Mouse (Mus musculus) CH12.LX (cell line): ENCODE results near the gene Ttc25. TPM values are rescaled to one million over a fixed set of nuclear protein-coding genes. Genes with fewer than 3 reads are reported as not detected.

ENCODE experiments used
- DNase-seq: peaks from one replicate; pipeline ENCODE4 v3.0.0-alpha.2; 2013; ENCODE audit errors: extremely low read depth
- H3K27ac ChIP-seq: 2 replicates; pipeline ENCODE4 v1.5.1; 2012; ENCODE audit warnings: low read depth, mild to moderate bottlenecking, control low read depth, moderate library complexity; ENCODE audit not compliant: insufficient read depth
- H3K27me3 ChIP-seq: replicated peaks from 2 replicates; pipeline ENCODE3; 2012; ENCODE audit warnings: inconsistent platforms
- H3K36me3 ChIP-seq, 2 experiments: replicated peaks in 1 of 2; 2 replicates each; pipeline versions ENCODE3 to v1.6.1; 2012; ENCODE audit warnings: inconsistent platforms in 1 of 2, low read length in 1 of 2, mild to moderate bottlenecking in 1 of 2, mixed read lengths in 1 of 2, moderate library complexity in 1 of 2; ENCODE audit not compliant: control insufficient read depth in 1 of 2, insufficient read depth in 1 of 2
- H3K4me1 ChIP-seq, 2 experiments: 2 replicates each; pipeline ENCODE4 v1.6.1; 2012; ENCODE audit warnings: inconsistent platforms in 1 of 2, moderate library complexity in 1 of 2; ENCODE audit not compliant: insufficient read depth in 2 of 2, control insufficient read depth in 1 of 2
- H3K4me2 ChIP-seq: 2 replicates; pipeline ENCODE4 v1.6.1; 2012; ENCODE audit warnings: low read depth, mild to moderate bottlenecking, control low read depth; ENCODE audit not compliant: poor library complexity, insufficient read depth, severe bottlenecking
- H3K4me3 ChIP-seq, 3 experiments: fragments of 150-350 bp in 1 of 3; sonication (generic) in 1 of 3; replicated peaks in 1 of 3; 2 replicates each; pipeline versions ENCODE3 to v1.5.1; 2011 to 2012; ENCODE audit warnings: low read depth in 2 of 3, low read length in 2 of 3, mild to moderate bottlenecking in 2 of 3, moderate library complexity in 2 of 3, control low read depth in 1 of 3, improper control_type of control experiment in 1 of 3, inconsistent platforms in 1 of 3, mixed read lengths in 1 of 3; ENCODE audit not compliant: poor library complexity in 1 of 3
- H3K79me2 ChIP-seq: replicated peaks from 2 replicates; pipeline ENCODE4 v1.6.1; 2012; ENCODE audit warnings: mild to moderate bottlenecking, moderate library complexity; ENCODE audit not compliant: control insufficient read depth, poor library complexity, insufficient read depth, severe bottlenecking; ENCODE audit errors: extremely low read depth
- H3K9ac ChIP-seq: 2 replicates; pipeline ENCODE4 v1.6.1; 2012; ENCODE audit warnings: low read depth, mild to moderate bottlenecking, control low read depth, moderate library complexity; ENCODE audit not compliant: insufficient read depth
- H3K9me3 ChIP-seq: replicated peaks from 2 replicates; pipeline ENCODE3; 2012; ENCODE audit warnings: low read length, inconsistent platforms, mixed read lengths
- CTCF ChIP-seq, 2 experiments: IDR thresholded peaks in 1 of 2; conservative IDR thresholded peaks in 1 of 2; 2 replicates each; pipeline ENCODE4 v1.5.1; 2011 to 2012; ENCODE audit warnings: low read depth in 2 of 2, low read length in 2 of 2, improper control_type of control experiment in 1 of 2, inconsistent platforms in 1 of 2, mild to moderate bottlenecking in 1 of 2, moderate library complexity in 1 of 2
- E2F4 ChIP-seq: IDR thresholded peaks from 2 replicates; pipeline ENCODE4 v1.6.1; 2011; ENCODE audit warnings: low read depth, low read length, improper control_type of control experiment; ENCODE audit not compliant: insufficient replicate concordance
- EP300 ChIP-seq: IDR thresholded peaks from 2 replicates; pipeline ENCODE4 v1.6.1; 2011; ENCODE audit warnings: low read length, improper control_type of control experiment
- ETS1 ChIP-seq: conservative IDR thresholded peaks from 2 replicates; pipeline ENCODE4 v1.6.1; 2012; ENCODE audit warnings: low read depth, mild to moderate bottlenecking, inconsistent platforms, low read length, improper control_type of control experiment, moderate library complexity
- JUND ChIP-seq: conservative IDR thresholded peaks from 2 replicates; pipeline ENCODE4 v1.6.1; 2011; ENCODE audit warnings: low read depth, low read length, improper control_type of control experiment
- MAFK ChIP-seq: IDR thresholded peaks from 2 replicates; pipeline ENCODE4 v1.6.1; 2011; ENCODE audit warnings: low read length, improper control_type of control experiment; ENCODE audit not compliant: insufficient replicate concordance
- MAX ChIP-seq: IDR thresholded peaks from 2 replicates; pipeline ENCODE4 v1.6.1; 2011; ENCODE audit warnings: low read length, improper control_type of control experiment
- MAZ ChIP-seq: IDR thresholded peaks from 2 replicates; pipeline ENCODE4 v1.6.1; 2012; ENCODE audit warnings: low read depth, mild to moderate bottlenecking, inconsistent platforms, low read length, improper control_type of control experiment, moderate library complexity
- MEF2A ChIP-seq: IDR thresholded peaks from 2 replicates; pipeline ENCODE4 v1.6.1; 2014; ENCODE audit warnings: low read depth, mild to moderate bottlenecking, inconsistent platforms, low read length, improper control_type of control experiment, borderline replicate concordance
- MXI1 ChIP-seq: IDR thresholded peaks from 2 replicates; pipeline ENCODE4 v1.6.1; 2011; ENCODE audit warnings: mild to moderate bottlenecking, low read depth, low read length, improper control_type of control experiment
- MYC ChIP-seq: IDR thresholded peaks from 2 replicates; pipeline ENCODE4 v1.6.1; 2011; ENCODE audit warnings: low read depth, mild to moderate bottlenecking, improper control_type of control experiment, low read length
- NELFE ChIP-seq: IDR thresholded peaks from 2 replicates; pipeline ENCODE4 v1.6.1; 2011; ENCODE audit warnings: low read depth, low read length, improper control_type of control experiment
- NRF1 ChIP-seq: IDR thresholded peaks from 2 replicates; pipeline ENCODE4 v1.6.1; 2014; ENCODE audit warnings: low read depth, mild to moderate bottlenecking, inconsistent platforms, low read length, improper control_type of control experiment, moderate library complexity
- POLR2AphosphoS2 ChIP-seq: IDR thresholded peaks from 2 replicates; pipeline ENCODE4 v1.6.1; 2011; ENCODE audit warnings: low read depth, low read length, improper control_type of control experiment
- RAD21 ChIP-seq: IDR thresholded peaks from 2 replicates; pipeline ENCODE4 v1.6.1; 2011; ENCODE audit warnings: low read depth, mild to moderate bottlenecking, low read length, improper control_type of control experiment, moderate library complexity
- RCOR1 ChIP-seq: conservative IDR thresholded peaks from 2 replicates; pipeline ENCODE4 v1.6.1; 2012; ENCODE audit warnings: low read depth, mild to moderate bottlenecking, inconsistent platforms, low read length, improper control_type of control experiment
- UBTF ChIP-seq: IDR thresholded peaks from 2 replicates; pipeline ENCODE4 v1.6.1; 2012; ENCODE audit warnings: low read depth, mild to moderate bottlenecking, inconsistent platforms, low read length, improper control_type of control experiment, moderate library complexity
- ZMIZ1 ChIP-seq: IDR thresholded peaks from 2 replicates; pipeline ENCODE4 v1.6.1; 2012; ENCODE audit warnings: low read depth, mild to moderate bottlenecking, inconsistent platforms, low read length, improper control_type of control experiment
- ZNF384 ChIP-seq: IDR thresholded peaks from 2 replicates; pipeline ENCODE4 v1.6.1; 2012; ENCODE audit warnings: low read depth, low read length, improper control_type of control experiment, inconsistent platforms
- dilution Hi-C: fragments of 300-500 bp; cut with MboI; formaldehyde crosslinking; loops from 2 replicates; pipeline ENCODE4 v1.14.3; 2020; ENCODE audit warnings: low sequenced_read_pairs; ENCODE audit not compliant: extremely low pct_unique_long_range_greater_than_20kb, extremely low pct_ligation_motif_present
- in situ Hi-C: fragments of 300-500 bp; cut with MboI; formaldehyde crosslinking; loops from 3 replicates; pipeline ENCODE4 v1.14.3; 2019; ENCODE audit warnings: low sequenced_read_pairs, low pct_ligation_motif_present, low pct_unique_long_range_greater_than_20kb, mixed read lengths
- polyA plus RNA-seq: library from polyadenylated mRNA; unstranded; fragments of >175 nt; gene quantifications from 2 replicates; pipeline ENCODE4 v1.2.1, GENCODE M21; 2012; ENCODE audit warnings: low read depth; ENCODE audit not compliant: insufficient read length
- total RNA-seq, 2 experiments: library from RNA; depleted of rRNA; stranded (reverse); fragments of 300-350 nt in 1 of 2; fragments of >200 nt in 1 of 2; gene quantifications; 2 replicates each; pipeline ENCODE4 v1.2.3; 2012 to 2014

The Ttc25 gene
- total and polyA plus RNA-seq, 3 experiments, result 0.51 to 12.8 (median 1.3) TPM

- Histone ChIP-seq H3K79me2 (peaks cover 11% of the 10 kb centered on the region), H3K9ac (no peak overlapping the region), H3K4me3 (no peak overlapping the region), H3K4me1 (peaks cover 0 to 6% of the 10 kb centered on the region in 2 experiments; a peak in 3 of 4 replicates), H3K36me3 (peaks cover 83 to 98% of the 10 kb centered on the region in 2 experiments), H3K27ac (no peak overlapping the region), H3K27me3 (no peaks in the 10 kb centered on the region), H3K4me2 (no peak overlapping the region), H3K9me3 (no peaks in the 10 kb centered on the region)
- dilution Hi-C loops, result no loop called here
- no peak for DNase-seq
- in situ Hi-C loops, result no loop called here
- TF ChIP-seq E2F4 (no peak), MAZ (no peak), RCOR1 (no peak), ZMIZ1 (no peak), NRF1 (no peak), ZNF384 (no peak), POLR2AphosphoS2 (no peak), CTCF (conservative IDR thresholded peaks at IDR 0.05 in 1 of 2, IDR thresholded peaks at IDR 0.05 in 1 of 2; ENCODE audit: low read depth in 2 of 2, low read length in 2 of 2) (no peak), JUND (no peak), MXI1 (no peak), MAFK (no peak), NELFE (no peak), EP300 (no peak), MYC (no peak), MEF2A (no peak), UBTF (no peak), MAX (no peak)
Measured at GRCm38 (mm10) chr11:100519188-100519587, 26.2 kb upstream of the Ttc25 start.

GRCm38 (mm10) chr11:100520838-100521237 is 24.6 kb upstream of the Ttc25 start:
- Histone ChIP-seq H3K4me3 (no peak overlapping the region), H3K4me2 (no peak overlapping the region), H3K9ac (no peak overlapping the region), H3K79me2 (peaks cover 25% of the 10 kb centered on the region), H3K36me3 (peaks cover 67 to 90% of the 10 kb centered on the region in 2 experiments), H3K27ac (no peak overlapping the region), H3K4me1 (peaks cover 7 to 23% of the 10 kb centered on the region in 2 experiments), H3K9me3 (no peaks in the 10 kb centered on the region), H3K27me3 (no peaks in the 10 kb centered on the region)
- dilution Hi-C loops, result no loop called here
- no peak for DNase-seq
- TF ChIP-seq RCOR1 (no peak), RAD21 (no peak), ETS1 (no peak)
- in situ Hi-C loops, result loop anchor here (5.0 kb wide), 1 partner anchor 36 kb away; no protein-coding TSS in a partner anchor
